Mouse (Mus musculus): ENCODE data around the gene Ice2. TPM values are rescaled to one million over a fixed set of nuclear protein-coding genes. Genes with fewer than 3 reads are reported as not detected.
A peak's percentile ranks its signal among the peaks of the same experiment; 100 is the strongest.

Ice2 gene
- total RNA-seq (2021): 1 to 10 TPM; 4.5 to 4.7 TPM
- long read RNA-seq, experiment 1, partial matches to known transcripts: 0 of 1 reads
- long read RNA-seq, experiment 1, other reads (novel, unspliced or antisense): 1 of 1 reads
- long read RNA-seq, experiment 2, partial matches to known transcripts: 0 of 3 reads
- long read RNA-seq, experiment 2, other reads (novel, unspliced or antisense): 3 of 3 reads

DNA sequence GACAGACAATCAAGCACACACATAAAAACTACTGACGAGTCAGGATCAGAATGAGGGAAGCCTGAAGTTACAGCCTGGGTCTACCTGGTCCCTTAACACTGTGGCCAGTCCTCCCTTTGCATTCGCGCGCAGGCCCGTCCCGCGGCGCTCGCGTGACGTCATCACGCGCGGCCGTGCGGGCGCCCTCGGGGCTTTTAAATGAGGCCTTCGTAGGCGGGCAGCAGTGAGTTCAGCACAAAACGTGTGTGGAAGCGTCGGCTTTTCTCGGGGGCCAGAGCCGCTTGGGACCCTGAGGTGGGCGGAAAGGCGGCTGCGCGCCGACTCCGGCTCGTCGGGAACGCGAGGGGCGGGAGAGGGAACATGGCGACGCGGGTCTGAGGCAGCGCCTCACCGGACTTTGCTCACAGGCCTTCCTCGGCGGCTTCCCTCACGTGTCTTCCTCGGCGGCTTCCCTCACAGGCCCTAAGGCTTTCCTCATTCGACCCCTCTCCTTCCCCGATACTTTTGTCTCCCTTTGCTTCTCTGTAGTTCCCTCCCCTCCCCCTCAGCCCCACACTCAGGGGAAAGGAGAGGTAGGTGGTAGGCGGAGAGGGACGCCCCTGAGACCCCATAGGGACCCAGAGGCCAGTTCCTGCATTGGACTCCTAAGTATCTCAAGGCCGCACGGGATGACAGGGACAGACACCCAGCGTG, at the start of gene Ice2:
Gene Ice2, plus strand, starts transcription at position 147 of the 693 bp plus-strand sequence.
- DNase-seq: peak; percentile 53 to 65
- intact Hi-C loops (cut with DNase I): no loop called here

DNA sequence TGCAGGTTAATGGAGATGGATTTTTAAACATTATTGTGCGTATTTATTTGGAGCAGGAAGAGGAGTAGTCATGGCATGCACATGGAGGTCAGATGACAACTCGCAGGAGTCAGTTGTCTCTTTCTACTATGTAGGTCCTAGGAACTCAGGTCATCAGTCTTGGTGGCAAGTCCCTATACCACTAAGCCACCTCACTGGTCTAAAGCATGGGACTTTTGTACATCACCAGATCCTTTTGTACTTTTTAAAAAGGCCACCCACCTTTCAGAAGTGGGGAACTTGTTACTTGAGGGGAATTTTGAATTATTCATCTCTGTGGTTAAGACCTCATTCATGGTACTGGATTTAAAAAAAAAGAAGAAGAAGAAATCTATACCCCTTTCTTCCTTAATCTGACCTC, 48.2 kb upstream of the Ice2 start:
- intact Hi-C loops (cut with DNase I): no loop called here
- DNase-seq: no peak

DNA sequence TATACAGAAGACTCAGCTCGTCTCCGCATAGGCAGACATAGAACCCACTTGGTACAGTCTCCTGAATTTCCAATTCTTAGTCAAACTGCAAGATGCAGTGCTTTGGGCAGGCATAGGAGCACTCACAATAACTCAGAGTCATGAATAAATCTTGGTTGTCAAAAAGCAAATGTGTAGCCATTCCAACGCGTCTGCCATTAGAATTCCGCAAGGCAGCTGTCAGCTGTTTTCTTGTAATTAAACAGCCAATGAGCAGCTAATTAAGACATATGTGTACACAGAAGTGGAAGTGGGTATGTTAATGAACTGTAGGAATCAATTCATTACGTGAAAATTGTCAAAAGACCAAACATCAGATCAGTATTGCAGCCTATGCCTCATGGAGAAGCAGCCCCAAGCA, 43.5 kb upstream of the Ice2 start:
- DNase-seq: no peak
- intact Hi-C loops (cut with DNase I): no loop called here

DNA sequence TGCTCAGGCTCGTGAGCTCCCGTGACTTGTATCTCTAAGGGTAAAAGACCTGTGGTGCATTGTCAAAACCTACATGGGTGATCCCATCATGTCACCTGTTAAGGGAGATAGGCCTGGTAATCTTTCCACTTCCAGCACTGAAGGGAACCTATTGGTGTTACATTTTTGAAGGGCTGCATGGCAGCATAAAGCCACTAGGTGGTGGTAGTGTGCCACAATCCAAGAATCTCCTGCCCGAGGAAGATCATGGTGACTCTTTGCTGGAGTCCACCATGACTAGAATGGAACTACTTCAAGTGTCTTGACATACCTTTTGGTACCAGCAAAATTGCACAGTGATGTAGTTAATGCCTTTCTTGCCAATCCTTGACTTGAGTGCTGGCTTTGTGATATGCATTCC, 39.9 kb upstream of the Ice2 start:
- intact Hi-C loops (cut with DNase I): no loop called here

DNA sequence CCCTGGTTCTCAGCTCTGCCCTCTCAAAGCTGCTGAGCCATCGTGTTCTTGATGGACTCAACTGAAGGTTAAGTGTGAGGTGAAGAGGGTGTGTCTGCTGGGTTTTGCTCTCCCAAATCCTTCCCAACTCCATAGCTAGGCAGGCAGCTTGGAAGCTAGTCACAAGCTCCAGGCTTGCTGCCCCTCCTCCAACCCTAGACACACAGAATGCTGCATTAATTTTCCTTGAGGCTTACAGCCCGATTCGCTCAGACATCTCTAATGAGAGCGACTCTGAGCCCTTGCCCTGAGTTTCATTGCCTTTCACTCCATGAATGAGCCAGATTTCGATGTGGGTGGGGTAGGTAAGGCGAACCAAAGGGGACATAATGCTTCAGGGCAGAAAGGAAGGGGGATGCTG, 38.9 kb upstream of the Ice2 start:
- no peak for DNase-seq
- intact Hi-C loops (cut with DNase I): no loop called here

More for the DNA sequence above, 39.9 kb upstream of the Ice2 start:
- DNase-seq: peak in 1 of 2 experiments; percentile 38

DNA sequence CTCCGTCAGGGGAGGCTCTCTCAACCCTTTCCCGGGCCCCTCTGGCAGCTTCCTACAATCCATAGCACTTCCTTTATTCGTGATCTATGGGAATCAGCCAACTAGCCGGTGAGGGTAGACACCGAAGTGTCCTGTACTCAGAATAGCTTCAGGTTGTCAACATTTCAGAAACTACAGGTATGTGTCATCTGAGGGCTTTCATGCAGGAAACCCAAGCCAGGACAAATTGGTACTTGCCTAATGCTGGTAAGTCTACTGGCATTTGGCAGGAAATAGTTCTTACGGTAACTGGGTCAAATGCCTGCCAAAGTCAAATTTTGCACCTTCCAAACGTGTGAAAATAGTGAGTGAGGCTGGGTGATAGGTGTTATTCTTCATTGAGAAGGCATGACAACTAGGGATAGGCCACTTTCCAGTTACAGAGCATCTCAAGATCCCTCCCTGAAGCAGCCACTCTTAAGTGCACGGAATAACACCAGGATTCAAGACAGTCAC, 35.7 kb upstream of the Ice2 start:
- DNase-seq: no peak
- intact Hi-C loops (cut with DNase I): loop anchor here (10.0 kb wide), 1 partner anchor 537 kb away; no protein-coding TSS in a partner anchor

DNA sequence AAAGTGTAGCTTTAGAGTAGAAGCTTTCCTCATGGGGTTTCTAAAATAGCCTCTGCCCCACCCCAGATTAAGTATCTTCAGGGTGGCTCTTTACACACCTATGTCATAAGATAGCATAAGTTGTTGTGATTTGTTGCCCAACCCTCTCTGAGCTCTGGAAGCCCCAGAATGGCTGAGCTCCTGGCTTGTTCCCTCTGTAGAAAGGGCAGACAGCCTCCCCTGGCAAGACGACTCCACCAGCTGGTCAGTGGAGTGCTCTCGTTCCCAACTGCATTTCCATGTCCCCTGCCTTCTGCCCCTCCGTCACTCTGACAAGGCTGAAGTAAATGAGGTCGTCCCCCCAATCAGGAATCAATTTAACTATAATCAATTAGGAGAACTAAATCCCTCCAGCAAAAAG, 34.9 kb upstream of the Ice2 start:
- intact Hi-C loops (cut with DNase I): loop anchor here (10.0 kb wide), 1 partner anchor 538 kb away; no protein-coding TSS in a partner anchor
- no peak for DNase-seq

DNA sequence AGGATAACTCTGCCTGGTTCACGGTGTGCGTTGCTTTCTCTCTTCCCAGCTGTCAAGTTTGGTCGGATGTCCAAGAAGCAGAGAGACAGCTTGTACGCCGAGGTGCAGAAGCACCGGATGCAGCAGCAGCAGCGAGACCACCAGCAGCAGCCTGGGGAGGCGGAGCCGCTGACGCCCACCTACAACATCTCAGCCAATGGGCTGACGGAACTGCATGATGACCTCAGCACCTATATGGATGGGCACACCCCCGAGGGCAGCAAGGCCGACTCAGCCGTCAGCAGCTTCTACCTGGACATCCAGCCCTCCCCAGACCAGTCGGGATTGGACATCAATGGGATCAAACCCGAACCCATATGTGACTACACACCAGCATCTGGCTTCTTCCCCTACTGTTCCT, 33.6 kb upstream of the Ice2 start:
- no peak for DNase-seq
- intact Hi-C loops (cut with DNase I): loop anchor here (10.0 kb wide), 1 partner anchor 539 kb away; no protein-coding TSS in a partner anchor

DNA sequence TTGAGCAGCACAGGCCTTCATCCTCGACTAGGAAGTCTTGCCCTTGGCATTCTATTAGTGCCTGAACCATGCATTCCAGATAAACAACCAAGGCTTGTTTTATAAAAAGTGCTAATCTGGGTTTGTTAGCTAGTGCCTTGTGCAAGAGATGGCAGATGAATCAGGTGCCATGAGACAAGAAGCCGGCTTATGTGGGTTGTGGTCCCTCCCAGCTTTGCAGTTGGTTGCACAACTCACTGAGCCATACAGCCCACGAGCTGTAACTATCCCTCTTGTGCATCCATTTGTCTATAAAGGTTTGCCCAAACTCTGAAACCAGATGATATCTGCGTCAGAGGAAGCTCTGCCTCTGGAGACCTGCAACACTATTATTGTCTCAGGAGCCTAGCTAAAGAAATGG, 30.7 kb upstream of the Ice2 start:
- intact Hi-C loops (cut with DNase I): loop anchor here (5.0 to 10.0 kb wide), 2 partner anchors 410 to 542 kb away; no protein-coding TSS in a partner anchor
- no peak for DNase-seq

DNA sequence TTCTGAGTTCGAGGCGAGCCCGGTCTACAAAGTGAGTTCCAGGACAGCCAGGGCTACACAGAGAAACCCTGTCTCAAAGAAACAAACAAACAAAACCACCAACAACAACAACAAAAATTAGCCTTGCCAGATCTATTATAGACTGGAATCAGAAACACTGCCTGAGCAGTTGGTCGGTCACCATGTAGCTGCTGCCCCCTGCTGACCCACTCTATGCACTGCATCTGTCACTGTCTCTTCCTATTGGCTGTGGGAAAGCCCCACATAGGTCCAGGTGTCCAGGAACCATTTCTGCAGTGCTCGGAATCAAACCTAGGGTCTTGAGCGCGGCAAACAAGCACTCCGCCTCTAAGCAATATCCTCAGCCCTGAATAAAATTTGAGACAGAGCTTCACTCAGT, 29.6 kb upstream of the Ice2 start:
- DNase-seq: peak; percentile 56 to 67
- intact Hi-C loops (cut with DNase I): loop anchor here (5.0 to 10.0 kb wide), 2 partner anchors 411 to 543 kb away; no protein-coding TSS in a partner anchor

DNA sequence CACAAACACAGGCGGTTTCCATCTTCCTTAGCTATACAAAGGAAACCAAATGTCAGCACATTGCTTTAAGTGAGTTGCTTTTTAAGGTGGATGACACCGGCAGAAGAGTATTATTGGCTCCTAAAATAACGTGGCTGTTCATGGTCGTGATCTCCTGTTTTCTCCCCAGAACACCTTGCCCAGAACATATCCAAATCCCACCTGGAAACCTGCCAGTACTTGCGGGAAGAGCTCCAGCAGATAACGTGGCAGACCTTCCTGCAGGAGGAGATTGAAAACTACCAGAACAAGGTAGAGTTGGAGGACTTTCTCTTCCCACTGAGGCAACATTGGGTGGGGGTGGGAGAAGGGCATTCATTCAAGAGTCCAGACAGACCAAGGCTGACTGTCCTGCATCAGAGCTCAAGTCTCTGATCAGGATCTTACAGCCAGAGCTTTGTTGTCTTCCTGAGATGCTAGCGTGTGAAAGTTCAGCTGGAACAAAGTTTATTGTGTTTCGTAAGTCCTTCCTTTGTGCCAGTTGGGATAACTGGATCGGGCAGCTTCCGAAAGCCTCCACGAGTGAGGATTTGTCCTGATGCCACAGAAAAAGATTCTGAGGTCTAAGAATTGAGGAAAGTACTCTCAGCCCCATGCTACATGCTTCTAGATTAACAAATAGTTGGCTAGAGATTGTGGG, 26.5 kb upstream of the Ice2 start:
- DNase-seq: no peak
- intact Hi-C loops (cut with DNase I): no loop called here

DNA sequence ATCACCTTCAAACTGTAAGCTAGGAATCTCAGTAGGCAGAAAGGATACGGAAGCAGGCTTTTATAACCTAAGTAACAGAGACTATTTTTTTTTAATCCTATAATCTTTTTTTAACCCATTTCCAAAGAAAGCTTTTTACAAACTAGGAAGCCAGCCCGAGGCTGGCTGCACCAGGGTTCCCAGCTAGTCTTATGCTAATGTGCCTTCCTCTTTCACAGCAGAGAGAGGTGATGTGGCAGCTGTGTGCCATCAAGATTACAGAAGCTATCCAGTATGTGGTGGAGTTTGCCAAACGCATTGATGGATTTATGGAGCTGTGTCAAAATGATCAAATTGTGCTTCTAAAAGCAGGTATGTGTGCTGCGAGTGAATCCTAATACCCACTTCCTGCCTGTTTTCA, 24.8 kb upstream of the Ice2 start:
- intact Hi-C loops (cut with DNase I): no loop called here
- DNase-seq: no peak

DNA sequence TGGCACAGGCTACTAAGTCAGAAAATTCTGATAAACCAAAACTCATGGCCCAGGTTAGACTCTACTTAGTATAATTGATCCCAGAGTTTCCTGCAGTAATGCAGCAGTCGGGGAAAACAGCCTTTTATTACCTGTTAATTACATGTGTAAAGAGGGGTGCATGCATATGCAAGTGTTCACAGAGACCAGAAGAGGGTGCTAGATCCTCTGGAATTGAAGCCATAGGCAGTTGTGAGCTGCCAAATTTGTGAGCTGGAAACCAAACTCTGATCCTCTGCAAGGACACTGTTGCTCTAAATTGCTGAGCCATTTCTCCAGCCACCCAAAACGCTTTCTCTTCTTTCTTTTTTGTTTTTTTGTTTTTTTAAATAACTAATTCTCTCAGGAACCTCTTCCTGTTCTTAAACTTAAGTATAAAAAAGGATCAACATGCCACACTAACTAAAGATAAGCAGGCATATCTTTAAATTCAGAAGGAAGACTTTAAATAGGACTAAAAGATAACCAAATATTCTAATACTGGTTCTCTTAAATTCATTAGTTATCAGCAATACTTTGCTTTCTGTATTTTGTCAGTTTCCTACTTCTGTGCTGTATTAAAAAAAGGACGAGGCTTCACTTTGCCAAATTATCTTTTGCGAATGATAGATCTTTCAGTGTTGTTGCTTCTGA, 20.6 kb upstream of the Ice2 start:
- no peak for DNase-seq
- intact Hi-C loops (cut with DNase I): no loop called here

DNA sequence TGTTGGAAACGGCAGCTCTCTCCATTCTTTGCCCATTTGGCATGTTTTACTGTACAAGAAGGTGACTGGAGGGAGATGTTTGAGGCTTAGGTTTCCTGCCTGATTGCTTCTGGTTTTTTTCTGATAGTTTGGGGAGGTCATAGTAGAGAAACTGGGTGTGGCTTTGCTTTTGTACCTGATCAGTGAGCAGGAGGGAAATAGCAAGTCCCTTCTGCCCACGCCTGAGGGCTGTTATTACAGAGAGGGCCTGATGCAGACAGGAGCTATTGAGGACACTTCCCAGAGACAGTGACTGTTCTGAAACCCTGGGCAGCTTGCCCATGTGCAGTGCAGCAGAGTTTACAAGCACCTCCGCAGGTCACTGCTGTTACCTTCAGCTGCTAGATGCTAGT, 20.1 kb upstream of the Ice2 start:
- no peak for DNase-seq
- intact Hi-C loops (cut with DNase I): no loop called here

DNA sequence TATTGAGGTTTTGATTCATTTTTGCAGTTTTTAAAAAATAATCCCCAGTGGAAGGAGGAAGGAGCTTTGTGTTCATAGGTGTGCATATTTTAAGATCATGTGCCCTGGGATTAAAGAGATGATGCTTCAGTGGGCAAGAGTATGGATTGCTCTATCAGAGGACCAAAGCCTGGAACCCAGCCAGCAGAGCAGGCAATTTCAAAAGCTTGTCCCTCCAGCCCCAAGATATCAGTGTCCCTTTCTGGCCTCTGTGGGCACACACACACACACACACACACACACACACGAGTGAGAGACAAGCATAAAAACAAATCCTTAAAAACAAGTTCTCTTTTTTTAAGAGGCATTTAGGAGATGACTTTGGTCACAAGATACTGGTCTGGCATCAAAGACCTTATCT, 17.2 kb upstream of the Ice2 start:
- intact Hi-C loops (cut with DNase I): no loop called here
- DNase-seq: no peak

DNA sequence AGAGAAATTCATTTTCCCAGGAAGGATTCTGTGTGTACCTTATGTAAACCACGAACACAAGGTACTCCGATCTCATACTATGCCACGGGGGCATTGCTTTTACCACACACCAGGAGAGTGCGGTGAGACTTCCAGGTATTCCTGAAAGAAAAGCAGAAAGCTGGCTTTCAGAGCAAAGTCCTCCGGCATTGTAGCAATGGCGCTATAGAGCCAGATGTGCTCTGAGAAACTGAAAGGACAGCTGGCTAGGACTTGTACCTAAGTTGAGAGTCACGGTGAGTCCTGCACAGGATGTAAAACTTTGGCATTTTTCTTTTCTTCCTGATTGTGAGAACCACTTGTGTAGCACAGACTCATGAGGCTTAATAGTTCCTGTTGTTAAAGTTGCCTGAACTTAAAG, 16.0 kb upstream of the Ice2 start:
- DNase-seq: no peak
- intact Hi-C loops (cut with DNase I): no loop called here

DNA sequence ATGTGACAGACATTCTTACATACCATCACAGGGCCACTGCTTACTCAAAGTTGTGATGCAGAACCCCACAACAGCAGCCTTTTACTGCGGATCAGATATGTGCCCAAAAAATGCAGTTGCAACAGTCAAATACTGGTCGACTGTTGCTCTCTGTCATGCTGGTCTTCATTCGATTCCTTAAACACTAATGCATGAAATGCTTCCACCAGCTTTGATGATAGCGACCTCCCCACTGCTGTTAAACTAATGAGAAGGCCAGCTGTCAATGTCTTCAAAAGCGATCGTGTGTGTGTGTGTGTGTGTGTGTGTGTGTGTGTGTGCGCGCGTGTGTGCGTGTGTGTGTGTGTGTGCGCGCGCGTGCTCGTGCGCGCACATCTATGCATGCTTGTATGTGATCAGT, 13.2 kb upstream of the Ice2 start:
- intact Hi-C loops (cut with DNase I): no loop called here
- no peak for DNase-seq

DNA sequence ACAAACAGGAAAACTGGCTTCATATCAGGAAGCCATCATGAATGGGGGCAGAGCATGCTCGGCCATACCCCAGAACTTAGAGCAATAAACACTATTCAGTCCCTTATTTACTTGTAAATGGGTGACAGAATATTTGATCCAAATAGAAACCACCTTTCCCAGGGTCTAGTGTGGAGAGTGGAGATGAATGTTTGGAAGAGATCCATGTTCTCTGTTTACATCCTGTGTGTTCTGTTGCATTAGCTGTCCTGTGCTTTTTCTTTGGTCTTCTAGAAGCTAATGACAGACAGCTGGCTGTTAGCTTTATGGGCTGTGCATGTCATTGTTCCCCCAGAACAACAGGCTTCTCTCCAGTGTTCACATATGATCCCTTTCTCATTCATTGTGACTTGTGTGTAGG, 12.8 kb upstream of the Ice2 start:
- no peak for DNase-seq
- intact Hi-C loops (cut with DNase I): no loop called here

DNA sequence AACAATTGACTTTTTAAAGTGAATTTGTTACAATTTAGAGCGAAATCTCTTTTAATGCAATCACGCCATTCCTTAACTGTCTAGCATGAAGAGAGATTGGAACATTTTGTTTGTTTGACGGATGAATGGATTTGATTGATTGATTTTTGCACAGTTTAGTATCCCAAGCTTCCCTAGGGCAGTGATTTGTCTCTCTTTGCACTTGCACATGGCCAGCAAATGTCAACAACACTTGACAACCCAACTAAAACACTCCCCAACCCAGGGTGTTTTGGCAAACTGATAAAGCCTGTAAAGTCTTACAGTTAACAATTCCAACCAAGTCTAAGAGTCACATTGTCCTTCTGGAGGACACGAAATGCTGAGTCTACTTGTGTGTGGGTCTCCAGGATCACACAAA, 10.4 kb upstream of the Ice2 start:
- DNase-seq: no peak
- intact Hi-C loops (cut with DNase I): no loop called here

DNA sequence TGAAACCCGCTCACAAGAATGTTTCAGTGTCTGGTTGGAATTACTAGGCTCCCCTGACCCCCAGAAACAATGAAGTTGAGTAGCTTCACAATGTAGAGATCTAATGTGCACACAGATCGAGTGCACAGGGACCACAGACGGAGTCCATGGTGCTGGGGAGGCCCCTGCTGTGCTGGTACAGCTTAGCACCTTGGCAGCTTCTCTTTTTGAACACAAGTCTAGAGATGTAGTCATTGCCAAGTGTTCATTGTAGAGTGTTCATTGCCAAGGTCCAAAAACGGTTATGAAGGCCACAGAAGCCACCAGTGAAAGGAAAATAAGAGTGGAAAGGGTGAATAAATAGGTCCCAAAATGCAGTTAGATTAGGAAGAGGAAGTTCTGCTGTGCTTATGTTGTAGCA, 7.1 kb upstream of the Ice2 start:
- no peak for DNase-seq
- intact Hi-C loops (cut with DNase I): no loop called here

DNA sequence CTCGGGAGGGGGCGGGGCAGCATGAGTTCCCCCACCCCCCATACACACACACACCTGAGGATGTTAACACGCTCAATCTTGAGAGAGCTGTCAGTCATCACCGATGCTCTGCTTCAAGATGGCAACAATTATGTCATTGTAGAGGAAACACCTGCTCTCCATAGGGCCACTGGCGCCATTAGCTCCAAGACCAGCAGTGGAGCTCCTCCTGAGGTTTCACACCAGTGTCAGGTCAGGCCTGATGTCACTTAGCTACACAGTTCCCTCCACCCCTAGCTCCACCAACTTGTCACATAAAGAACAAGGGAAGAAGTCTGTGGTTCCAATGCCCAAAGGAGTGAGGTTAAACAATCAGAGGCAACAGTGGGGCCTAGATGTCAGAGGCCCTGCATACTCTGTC, 3.5 kb upstream of the Ice2 start:
- intact Hi-C loops (cut with DNase I): no loop called here
- DNase-seq: no peak

All from gastrocnemius, postnatal 36 days (tissue).